Mouse (Mus musculus): Measurements from ENCODE around the gene Kansl1. TPM values are rescaled to one million over a fixed set of nuclear protein-coding genes. Genes with fewer than 3 reads are reported as not detected.

Gene Kansl1
- 31.7 and 32.9 TPM in 2 replicates for polyA plus RNA-seq (2014; fragmentation: Nextera tagmentation; extraction: Ambion mirVana)

- Histone ChIP-seq H3K4me3 (ENCODE audit: low read depth, low read length) (peak within 1 kb of the TSS; percentile 97), H3K4me1 (ENCODE audit: control insufficient read depth, insufficient read depth, low read length) (peaks cover 8% of the 10 kb centered on the region; the same call in 1 of the 2 replicates), H3K36me3 (ENCODE audit: control insufficient read depth, insufficient read depth, low read length) (no peaks in the 10 kb centered on the region), H3K27ac (ENCODE audit: low read depth, low read length) (peak within 1 kb of the TSS; percentile 50), H3K4me2 (peak within 1 kb of the TSS; percentile 73), H3K27me3 (ENCODE audit: control insufficient read depth, insufficient read depth, low read length) (no peaks in the 10 kb centered on the region), H3K9me3 (ENCODE audit: control insufficient read depth, low read length) (no peaks in the 10 kb centered on the region), H3K9ac (ENCODE audit: low read length) (peak within 1 kb of the TSS; percentile 96)
- ATAC-seq (ENCODE audit: low FRiP score) (peak; percentile 85), DNase-seq (ENCODE audit: low spot score, missing footprints) (peak; percentile 93)
- under 1% methylated on average over 49 of the region's 69 CpGs for WGBS
Measured at GRCm38 (mm10) chr11:104468751-104469268, at the start of gene Kansl1. Gene Kansl1 (minus strand): TSS chr11:104468861.

DNA sequence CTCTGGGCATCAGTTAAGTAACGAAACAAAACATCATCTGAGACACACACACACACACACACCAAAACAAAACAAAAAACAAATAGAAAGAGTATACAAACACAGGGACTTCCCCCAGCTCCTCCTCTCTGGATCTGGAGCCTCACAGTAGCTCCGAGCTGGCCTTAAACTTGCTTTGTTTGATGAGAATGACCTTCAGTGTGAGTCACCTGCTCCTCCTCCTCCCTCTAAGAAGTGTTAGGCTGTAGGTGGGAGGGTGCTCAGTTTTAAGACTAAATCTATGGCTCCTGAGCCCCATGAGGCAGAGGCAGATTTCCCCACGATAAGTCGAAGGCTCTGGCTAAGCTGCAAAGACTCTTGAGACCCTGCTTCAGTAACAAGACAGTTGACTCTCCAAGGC is 43.8 kb upstream of the Kansl1 start:
- no peak overlapping the region for H3K27ac ChIP-seq (ENCODE audit: low read depth, low read length)
- H3K4me3 ChIP-seq (ENCODE audit: low read depth, low read length), result no peak overlapping the region
- WGBS, result 91% methylated on average over 4 of the region's 4 CpGs
- peaks cover 21% of the 10 kb centered on the region for H3K36me3 ChIP-seq (ENCODE audit: control insufficient read depth, insufficient read depth, low read length)
- DNase-seq (ENCODE audit: low spot score, missing footprints) (no peak), ATAC-seq (ENCODE audit: low FRiP score) (no peak)
- no peaks in the 10 kb centered on the region for H3K4me1 ChIP-seq (ENCODE audit: control insufficient read depth, insufficient read depth, low read length)
- H3K27me3 ChIP-seq (ENCODE audit: control insufficient read depth, insufficient read depth, low read length), result no peaks in the 10 kb centered on the region
- H3K9me3 ChIP-seq (ENCODE audit: control insufficient read depth, low read length), result no peaks in the 10 kb centered on the region
- no peak overlapping the region for H3K4me2 ChIP-seq
- no peak overlapping the region for H3K9ac ChIP-seq (ENCODE audit: low read length)

- Histone ChIP-seq H3K27me3 (ENCODE audit: control insufficient read depth, insufficient read depth, low read length) (no peaks in the 10 kb centered on the region), H3K4me1 (ENCODE audit: control insufficient read depth, insufficient read depth, low read length) (no peaks in the 10 kb centered on the region), H3K4me3 (ENCODE audit: low read depth, low read length) (no peak overlapping the region), H3K27ac (ENCODE audit: low read depth, low read length) (no peak overlapping the region), H3K4me2 (no peak overlapping the region), H3K36me3 (ENCODE audit: control insufficient read depth, insufficient read depth, low read length) (peaks cover 25% of the 10 kb centered on the region; the same call in 1 of the 2 replicates), H3K9ac (ENCODE audit: low read length) (no peak overlapping the region), H3K9me3 (ENCODE audit: control insufficient read depth, low read length) (no peaks in the 10 kb centered on the region)
- 93% methylated on average over 2 of the region's 2 CpGs for WGBS
- DNase-seq (ENCODE audit: low spot score, missing footprints) (peak; percentile 90), ATAC-seq (ENCODE audit: low FRiP score) (no peak)
Measured at GRCm38 (mm10) chr11:104510606-104511005, 41.9 kb upstream of the Kansl1 start.

DNA sequence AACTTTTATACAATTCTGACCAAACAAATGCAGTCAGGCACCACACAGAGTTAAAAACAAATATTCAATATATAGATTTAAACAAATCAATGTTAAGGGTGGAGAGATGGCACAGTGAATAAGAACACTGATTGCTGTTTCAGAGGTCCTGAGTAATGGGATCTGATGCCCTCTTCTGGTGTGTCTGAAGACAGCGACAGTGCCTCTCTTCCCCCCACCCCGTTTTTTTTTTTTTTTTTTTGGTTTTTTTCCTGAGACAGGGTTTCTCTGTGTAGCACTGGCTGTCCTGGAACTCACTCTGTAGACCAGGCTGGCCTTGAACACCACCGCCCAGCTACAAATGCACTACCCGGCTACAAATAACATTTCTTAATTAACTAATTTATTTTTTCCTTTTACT is 39.8 kb upstream of the Kansl1 start:
- ATAC-seq (ENCODE audit: low FRiP score) (no peak), DNase-seq (ENCODE audit: low spot score, missing footprints) (no peak)
- Histone ChIP-seq H3K9ac (ENCODE audit: low read length) (no peak overlapping the region), H3K4me1 (ENCODE audit: control insufficient read depth, insufficient read depth, low read length) (no peaks in the 10 kb centered on the region), H3K36me3 (ENCODE audit: control insufficient read depth, insufficient read depth, low read length) (peaks cover 30% of the 10 kb centered on the region; the same call in 1 of the 2 replicates), H3K4me3 (ENCODE audit: low read depth, low read length) (no peak overlapping the region), H3K27me3 (ENCODE audit: control insufficient read depth, insufficient read depth, low read length) (no peaks in the 10 kb centered on the region), H3K4me2 (no peak overlapping the region), H3K27ac (ENCODE audit: low read depth, low read length) (no peak overlapping the region), H3K9me3 (ENCODE audit: control insufficient read depth, low read length) (no peaks in the 10 kb centered on the region)
- WGBS, result 89% methylated on average over 3 of the region's 4 CpGs

GRCm38 (mm10) chr11:104488292-104488691 is 19.6 kb upstream of the Kansl1 start:
- Histone ChIP-seq H3K4me1 (ENCODE audit: control insufficient read depth, insufficient read depth, low read length) (no peaks in the 10 kb centered on the region), H3K9me3 (ENCODE audit: control insufficient read depth, low read length) (no peaks in the 10 kb centered on the region), H3K4me3 (ENCODE audit: low read depth, low read length) (no peak overlapping the region), H3K9ac (ENCODE audit: low read length) (no peak overlapping the region), H3K4me2 (no peak overlapping the region), H3K36me3 (ENCODE audit: control insufficient read depth, insufficient read depth, low read length) (no peaks in the 10 kb centered on the region), H3K27me3 (ENCODE audit: control insufficient read depth, insufficient read depth, low read length) (no peaks in the 10 kb centered on the region), H3K27ac (ENCODE audit: low read depth, low read length) (no peak overlapping the region)
- 81% methylated on average over 3 of the region's 3 CpGs for WGBS
- ATAC-seq (ENCODE audit: low FRiP score), result no peak
- DNase-seq (ENCODE audit: low spot score, missing footprints), result no peak

DNA sequence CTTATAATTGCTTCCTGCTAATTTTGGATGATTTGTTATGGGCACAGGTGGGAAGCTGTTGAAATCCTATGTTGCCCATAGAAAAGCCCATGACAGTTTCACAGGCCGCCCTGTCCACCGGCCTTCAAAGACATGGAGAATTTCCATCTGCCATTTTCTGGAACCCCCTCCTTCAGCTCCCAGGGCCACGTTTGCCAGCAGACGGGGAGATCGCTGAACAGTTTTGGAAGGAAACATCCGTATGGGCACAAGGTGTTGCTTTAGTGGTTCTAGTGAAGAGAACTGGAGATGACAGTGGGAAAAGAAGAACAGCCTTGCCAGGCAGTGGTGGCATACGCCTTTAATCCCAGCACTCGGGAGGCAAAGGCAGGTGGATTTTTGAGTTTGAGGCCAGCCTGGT is 13.3 kb upstream of the Kansl1 start:
- H3K27ac ChIP-seq (ENCODE audit: low read depth, low read length), result no peak overlapping the region
- no peaks in the 10 kb centered on the region for H3K9me3 ChIP-seq (ENCODE audit: control insufficient read depth, low read length)
- no peak for DNase-seq (ENCODE audit: low spot score, missing footprints)
- no peak for ATAC-seq (ENCODE audit: low FRiP score)
- no peaks in the 10 kb centered on the region for H3K27me3 ChIP-seq (ENCODE audit: control insufficient read depth, insufficient read depth, low read length)
- 92% methylated on average over 8 of the region's 8 CpGs for WGBS
- no peak overlapping the region for H3K4me3 ChIP-seq (ENCODE audit: low read depth, low read length)
- no peaks in the 10 kb centered on the region for H3K4me1 ChIP-seq (ENCODE audit: control insufficient read depth, insufficient read depth, low read length)
- no peaks in the 10 kb centered on the region for H3K36me3 ChIP-seq (ENCODE audit: control insufficient read depth, insufficient read depth, low read length)
- H3K4me2 ChIP-seq, result no peak overlapping the region
- no peak overlapping the region for H3K9ac ChIP-seq (ENCODE audit: low read length)

DNA sequence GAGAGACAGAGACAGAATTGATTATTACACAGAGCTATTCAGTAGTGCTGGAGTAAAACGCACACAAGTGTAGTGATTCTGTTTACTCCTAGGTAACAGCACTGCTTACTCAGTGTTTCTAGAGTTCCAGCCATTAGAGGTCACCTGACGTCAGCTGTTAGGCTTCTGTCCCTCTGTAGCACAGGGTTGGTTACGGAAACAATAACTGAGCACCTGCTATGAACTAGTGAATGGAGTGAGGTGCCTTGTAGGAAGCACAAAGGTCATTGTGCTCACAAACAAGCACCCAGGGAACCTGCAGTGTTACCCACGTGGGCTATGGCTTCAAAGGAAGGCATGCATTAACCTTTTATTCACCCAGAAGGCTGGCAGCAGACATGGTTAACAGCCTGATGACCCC is 10.8 kb upstream of the Kansl1 start:
- Histone ChIP-seq H3K4me3 (ENCODE audit: low read depth, low read length) (no peak overlapping the region), H3K27me3 (ENCODE audit: control insufficient read depth, insufficient read depth, low read length) (no peaks in the 10 kb centered on the region), H3K4me2 (no peak overlapping the region), H3K9ac (ENCODE audit: low read length) (no peak overlapping the region), H3K36me3 (ENCODE audit: control insufficient read depth, insufficient read depth, low read length) (no peaks in the 10 kb centered on the region), H3K9me3 (ENCODE audit: control insufficient read depth, low read length) (no peaks in the 10 kb centered on the region), H3K4me1 (ENCODE audit: control insufficient read depth, insufficient read depth, low read length) (no peaks in the 10 kb centered on the region), H3K27ac (ENCODE audit: low read depth, low read length) (no peak overlapping the region)
- ATAC-seq (ENCODE audit: low FRiP score), result no peak
- no peak for DNase-seq (ENCODE audit: low spot score, missing footprints)
- WGBS, result 66% methylated on average over 4 of the region's 4 CpGs

DNA sequence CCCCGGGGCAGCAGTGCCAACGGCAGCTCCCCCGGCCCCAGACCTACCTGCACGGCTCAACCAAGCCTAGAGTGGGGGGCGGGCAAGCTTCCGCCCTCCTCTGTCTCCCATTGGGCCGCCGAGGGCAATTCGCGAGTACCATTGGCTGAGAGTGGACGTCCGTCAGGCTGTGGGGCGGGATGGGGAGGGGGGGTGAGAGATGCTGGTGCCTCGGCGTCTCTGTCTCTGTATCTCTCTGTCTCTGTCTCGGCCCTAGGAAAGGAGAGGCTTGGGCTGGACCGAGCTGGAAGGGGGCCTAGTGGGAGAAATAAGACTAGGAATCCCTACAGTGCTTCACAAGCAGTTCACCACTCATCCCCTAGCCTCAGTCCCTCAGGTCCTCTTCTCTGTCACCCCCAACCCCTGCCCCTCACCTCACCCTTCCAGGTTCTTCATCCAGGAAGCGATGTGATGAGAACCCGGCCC is 742 bp upstream of the Kansl1 start:
- WGBS, result 3% methylated on average over 14 of the region's 19 CpGs

DNA sequence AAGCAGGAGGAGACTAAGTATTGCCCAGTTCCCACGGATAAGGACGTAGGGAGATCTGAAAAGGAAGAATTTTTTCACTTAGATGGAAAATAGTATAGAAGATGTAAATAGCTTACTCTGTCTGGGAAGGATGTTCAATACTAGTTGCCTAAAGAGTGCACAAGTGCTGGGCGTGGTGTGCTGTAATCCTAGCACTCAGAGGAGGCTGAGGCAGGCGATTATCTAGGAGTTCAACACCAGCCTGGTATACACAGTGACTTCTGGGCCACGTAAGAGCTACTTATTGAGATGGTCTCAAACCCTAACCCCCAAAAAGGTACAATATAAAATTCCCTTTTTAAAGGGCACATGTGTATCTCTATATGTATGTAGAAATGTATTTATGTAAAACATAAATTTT is 963 bp downstream of the Kansl1 start:
- no peak for ATAC-seq (ENCODE audit: low FRiP score)
- no peaks in the 10 kb centered on the region for H3K27me3 ChIP-seq (ENCODE audit: control insufficient read depth, insufficient read depth, low read length)
- H3K36me3 ChIP-seq (ENCODE audit: control insufficient read depth, insufficient read depth, low read length), result no peaks in the 10 kb centered on the region
- no peak overlapping the region for H3K27ac ChIP-seq (ENCODE audit: low read depth, low read length)
- H3K9ac ChIP-seq (ENCODE audit: low read length), result no peak overlapping the region
- H3K4me3 ChIP-seq (ENCODE audit: low read depth, low read length), result no peak overlapping the region
- DNase-seq (ENCODE audit: low spot score, missing footprints), result no peak
- WGBS, result 88% methylated on average over 5 of the region's 5 CpGs
- peaks cover 8% of the 10 kb centered on the region; the same call in 1 of the 2 replicates for H3K4me1 ChIP-seq (ENCODE audit: control insufficient read depth, insufficient read depth, low read length)
- no peaks in the 10 kb centered on the region for H3K9me3 ChIP-seq (ENCODE audit: control insufficient read depth, low read length)
- H3K4me2 ChIP-seq, result no peak overlapping the region

More for the DNA sequence above, 742 bp upstream of the Kansl1 start:
- no peaks in the 10 kb centered on the region for H3K27me3 ChIP-seq (ENCODE audit: control insufficient read depth, insufficient read depth, low read length)
- ATAC-seq (ENCODE audit: low FRiP score), result peak; percentile 100
- H3K9ac ChIP-seq (ENCODE audit: low read length), result peak overlapping the region; percentile 96
- DNase-seq (ENCODE audit: low spot score, missing footprints), result peak; percentile 97
- H3K27ac ChIP-seq (ENCODE audit: low read depth, low read length), result peak overlapping the region; percentile 50; the same call in 1 of the 2 replicates
- no peaks in the 10 kb centered on the region for H3K9me3 ChIP-seq (ENCODE audit: control insufficient read depth, low read length)
- H3K4me3 ChIP-seq (ENCODE audit: low read depth, low read length), result peak overlapping the region; percentile 97
- H3K4me1 ChIP-seq (ENCODE audit: control insufficient read depth, insufficient read depth, low read length), result peaks cover 8% of the 10 kb centered on the region; the same call in 1 of the 2 replicates
- H3K4me2 ChIP-seq, result peak overlapping the region; percentile 73
- no peaks in the 10 kb centered on the region for H3K36me3 ChIP-seq (ENCODE audit: control insufficient read depth, insufficient read depth, low read length)
